Mouse (Mus musculus): ENCODE measurements at regions not wholly inside any gene's neighbourhood (a gene's known extent, or its start where the extent isn't known, plus 50 kb on each side); places are given as distances from the start of the nearest gene placed in this dataset.

DNA sequence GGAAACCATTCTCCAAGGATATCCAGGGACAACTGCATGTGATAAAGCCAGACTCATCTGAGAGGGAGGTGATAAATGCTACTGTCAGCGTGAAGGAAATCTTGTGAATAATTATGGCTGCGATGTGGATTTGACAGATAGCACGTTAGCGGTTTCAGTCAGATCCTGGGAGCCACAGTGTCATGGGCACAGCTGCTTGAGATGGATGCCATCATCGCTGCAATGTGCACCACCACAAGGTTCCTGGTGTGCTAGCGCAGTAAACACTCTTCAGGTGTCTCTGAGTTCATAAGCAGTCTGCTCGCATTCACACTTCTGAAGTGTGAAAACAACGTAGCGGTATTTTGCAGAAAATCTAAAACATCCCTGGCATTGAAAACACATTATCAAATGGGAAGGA is 238.9 kb upstream of the Tas2r134 start:
- in situ Hi-C loops (cut with MboI; ENCODE audit: low pct_unique_long_range_greater_than_20kb), result no loop called here
- no peak for ATAC-seq

DNA sequence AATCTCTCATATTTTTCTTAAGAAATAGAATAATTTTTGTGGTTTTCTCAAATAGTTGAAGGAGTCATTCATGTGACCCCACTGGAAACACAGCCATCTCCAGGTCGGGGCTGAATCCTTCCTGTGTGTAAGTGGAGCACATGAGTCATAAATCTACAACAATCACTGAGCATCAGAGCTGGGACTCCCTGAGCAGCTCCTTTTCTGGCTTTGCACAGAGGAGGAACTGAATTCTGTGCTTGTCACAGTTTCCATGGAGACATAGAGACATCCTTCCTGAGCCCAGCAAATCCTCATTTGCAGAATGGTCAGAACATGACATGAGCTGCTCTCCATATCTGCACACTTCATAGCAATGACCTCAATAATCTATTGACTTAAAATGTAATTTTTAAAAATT is 238.2 kb upstream of the Rnd3 start:
- no peak for TF ChIP-seq CTCF (IDR thresholded peaks at IDR 0.05)
- ChIA-PET POLR2A (no interaction called here), CTCF (no interaction called here)

More for the DNA sequence above, 238.9 kb upstream of the Tas2r134 start:
- ChIA-PET POLR2A (no interaction called here), CTCF (no interaction called here)
- H3K27me3 ChIP-seq, result no peaks in the 10 kb centered on the region
- TF ChIP-seq CTCF (IDR thresholded peaks at IDR 0.05), result no peak
- no peak for DNase-seq (ENCODE audit: low read depth, low spot score)

DNA sequence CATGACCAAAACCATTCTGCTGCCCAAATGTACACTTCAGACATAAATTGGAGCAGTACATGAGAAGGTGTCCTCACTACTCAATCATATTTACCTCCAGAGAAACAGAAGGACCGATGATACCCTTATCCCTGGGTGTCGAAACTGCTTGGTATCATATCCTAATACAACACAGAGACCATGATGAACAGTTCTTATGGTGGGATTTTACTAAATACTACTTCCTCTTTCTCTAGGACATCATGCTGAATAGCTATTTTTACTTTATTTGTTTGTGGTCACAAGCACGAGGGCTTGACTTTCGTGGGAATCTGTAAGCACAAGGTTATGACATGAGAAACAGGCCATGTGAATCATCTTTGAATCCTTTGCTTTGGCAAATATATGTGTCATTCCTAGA is 227.7 kb upstream of the Rnd3 start:
- ATAC-seq (no peak), DNase-seq (ENCODE audit: low read depth, low spot score) (no peak)
- POLR2A ChIA-PET, result interaction anchor here (0.7 kb wide), 1 partner anchor 280 kb away, joined by 3 read pairs; no protein-coding TSS in a partner anchor
- in situ Hi-C loops (cut with MboI; ENCODE audit: low pct_unique_long_range_greater_than_20kb), result no loop called here
- no peaks in the 10 kb centered on the region for H3K27me3 ChIP-seq
- no peak for TF ChIP-seq CTCF (IDR thresholded peaks at IDR 0.05)
- CTCF ChIA-PET, result no interaction called here

More for the DNA sequence above, 238.2 kb upstream of the Rnd3 start:
- no peaks in the 10 kb centered on the region for H3K27me3 ChIP-seq
- ATAC-seq, result no peak
- DNase-seq (ENCODE audit: low read depth, low spot score), result no peak
- in situ Hi-C loops (cut with MboI; ENCODE audit: low pct_unique_long_range_greater_than_20kb), result no loop called here

GRCm38 (mm10) chr2:51374636-51375035 is 225.7 kb upstream of the Rnd3 start:
- in situ Hi-C loops (cut with MboI; ENCODE audit: low pct_unique_long_range_greater_than_20kb), result no loop called here
- DNase-seq (ENCODE audit: low read depth, low spot score) (no peak), ATAC-seq (no peak)
- ChIA-PET CTCF (no interaction called here), POLR2A (no interaction called here)
- no peak for TF ChIP-seq CTCF (IDR thresholded peaks at IDR 0.05)
- H3K27me3 ChIP-seq, result no peaks in the 10 kb centered on the region

GRCm38 (mm10) chr2:51372771-51373170 is 223.9 kb upstream of the Rnd3 start:
- no peaks in the 10 kb centered on the region for H3K27me3 ChIP-seq
- no peak for ATAC-seq
- in situ Hi-C loops (cut with MboI; ENCODE audit: low pct_unique_long_range_greater_than_20kb), result no loop called here
- ChIA-PET CTCF (no interaction called here), POLR2A (no interaction called here)
- no peak for DNase-seq (ENCODE audit: low read depth, low spot score)
- no peak for TF ChIP-seq CTCF (IDR thresholded peaks at IDR 0.05)

GRCm38 (mm10) chr2:51362825-51363616 is 214.1 kb upstream of the Rnd3 start:
- in situ Hi-C loops (cut with MboI; ENCODE audit: low pct_unique_long_range_greater_than_20kb), result no loop called here
- ChIA-PET CTCF (interaction anchor here (1.4 kb wide), 1 partner anchor 11 kb away, joined by 3 read pairs; no protein-coding TSS in a partner anchor), POLR2A (interaction anchor here (0.6 kb wide), 1 partner anchor 1067 kb away, joined by 3 read pairs; no protein-coding TSS in a partner anchor)
- no peaks in the 10 kb centered on the region for H3K27me3 ChIP-seq
- DNase-seq (ENCODE audit: low read depth, low spot score) (no peak), ATAC-seq (no peak)
- no peak for TF ChIP-seq CTCF (IDR thresholded peaks at IDR 0.05)

DNA sequence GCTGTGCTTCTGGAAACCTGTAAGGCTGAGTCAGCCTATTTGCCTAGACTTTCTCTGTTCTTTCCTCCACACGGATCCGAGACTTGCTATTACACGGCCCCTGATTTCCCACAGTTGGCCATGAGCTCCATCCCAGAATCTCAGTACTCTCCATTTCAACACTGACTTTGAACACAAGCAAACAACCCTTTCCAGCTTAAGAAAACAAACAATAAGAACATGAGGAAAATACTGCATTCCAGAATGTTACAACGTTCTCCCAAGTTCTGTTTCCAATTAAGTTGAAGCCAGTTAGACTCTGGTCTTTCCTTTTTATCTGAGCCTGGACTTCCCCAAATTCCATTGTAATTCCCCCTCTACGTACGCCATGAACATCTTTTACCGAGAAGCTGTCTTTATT is 206.4 kb upstream of the Rnd3 start:
- no peaks in the 10 kb centered on the region for H3K27me3 ChIP-seq
- POLR2A ChIA-PET, result no interaction called here
- in situ Hi-C loops (cut with MboI; ENCODE audit: low pct_unique_long_range_greater_than_20kb), result no loop called here
- no peak for DNase-seq (ENCODE audit: low read depth, low spot score)
- CTCF ChIA-PET, result no interaction called here
- ATAC-seq, result no peak
- no peak for TF ChIP-seq CTCF (IDR thresholded peaks at IDR 0.05)

DNA sequence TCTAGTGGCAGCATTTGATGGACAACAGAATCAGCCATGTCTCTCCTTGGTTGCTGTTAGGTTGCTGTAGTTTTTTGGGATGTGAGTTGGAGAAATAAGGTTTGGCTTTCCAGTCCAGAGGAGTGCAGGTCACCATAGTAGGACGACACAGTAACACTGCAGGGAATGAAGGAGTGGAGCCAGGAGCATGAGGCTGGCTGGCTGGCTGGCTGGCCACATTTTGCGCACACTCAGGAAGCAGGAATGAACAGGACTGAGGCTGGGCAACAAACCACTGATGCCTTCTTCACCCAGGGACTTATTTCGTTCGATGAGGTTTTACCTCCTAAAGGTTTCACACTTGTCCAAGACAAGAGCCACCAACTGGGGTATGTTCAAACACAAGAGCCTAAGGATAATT is 205.9 kb upstream of the Rnd3 start:
- no peaks in the 10 kb centered on the region for H3K27me3 ChIP-seq
- ATAC-seq, result no peak
- in situ Hi-C loops (cut with MboI; ENCODE audit: low pct_unique_long_range_greater_than_20kb), result no loop called here
- ChIA-PET POLR2A (no interaction called here), CTCF (no interaction called here)
- no peak for TF ChIP-seq CTCF (IDR thresholded peaks at IDR 0.05)
- DNase-seq (ENCODE audit: low read depth, low spot score), result no peak

DNA sequence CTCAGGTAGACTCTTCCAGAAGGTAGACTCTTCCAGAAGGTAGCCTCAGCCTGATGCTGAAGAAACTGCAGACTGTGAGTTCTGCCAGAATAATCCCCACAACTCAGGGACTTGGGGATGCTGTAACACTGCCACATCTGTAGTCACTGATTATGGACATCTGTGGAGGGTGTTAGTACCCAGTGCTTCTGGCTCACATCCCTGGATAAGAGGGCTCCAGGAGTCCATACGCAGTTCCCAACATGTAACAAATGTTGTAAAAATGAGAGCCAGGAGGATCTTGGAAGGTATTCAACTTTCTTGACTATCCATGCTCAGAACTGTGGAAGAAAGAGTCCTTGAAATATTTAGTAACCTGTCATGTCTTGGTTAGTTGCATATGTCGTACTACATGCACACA is 200.7 kb upstream of the Rnd3 start:
- ChIA-PET CTCF (no interaction called here), POLR2A (no interaction called here)
- ATAC-seq (no peak), DNase-seq (ENCODE audit: low read depth, low spot score) (no peak)
- TF ChIP-seq CTCF (IDR thresholded peaks at IDR 0.05), result no peak
- in situ Hi-C loops (cut with MboI; ENCODE audit: low pct_unique_long_range_greater_than_20kb), result no loop called here
- H3K27me3 ChIP-seq, result no peaks in the 10 kb centered on the region

DNA sequence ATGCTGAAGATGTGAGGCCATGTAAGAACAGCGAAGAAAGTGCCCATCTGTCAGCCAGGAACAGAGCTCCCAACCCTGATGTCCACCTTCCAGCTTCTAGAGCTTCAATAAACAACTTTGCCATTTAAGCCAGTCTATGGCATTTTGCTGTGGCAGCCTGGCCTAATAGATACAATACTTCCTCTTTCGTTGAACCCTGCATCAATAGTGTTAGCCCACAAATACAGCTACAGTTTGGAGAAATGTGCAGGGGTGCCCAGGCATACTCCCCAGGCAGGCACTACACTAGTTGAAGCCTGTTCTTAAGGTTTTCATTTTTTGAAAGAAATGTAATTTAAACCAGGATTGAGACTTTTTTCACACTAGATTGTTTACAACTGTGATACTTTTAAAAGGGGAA is 199.9 kb upstream of the Rnd3 start:
- ChIA-PET CTCF (interaction anchor here (0.8 to 1.1 kb wide), 2 partner anchors 12 to 43 kb away, joined by 3 read pairs; no protein-coding TSS in a partner anchor), POLR2A (no interaction called here)
- no peaks in the 10 kb centered on the region for H3K27me3 ChIP-seq
- no peak for DNase-seq (ENCODE audit: low read depth, low spot score)
- in situ Hi-C loops (cut with MboI; ENCODE audit: low pct_unique_long_range_greater_than_20kb), result no loop called here
- TF ChIP-seq CTCF (IDR thresholded peaks at IDR 0.05), result no peak
- ATAC-seq, result no peak

DNA sequence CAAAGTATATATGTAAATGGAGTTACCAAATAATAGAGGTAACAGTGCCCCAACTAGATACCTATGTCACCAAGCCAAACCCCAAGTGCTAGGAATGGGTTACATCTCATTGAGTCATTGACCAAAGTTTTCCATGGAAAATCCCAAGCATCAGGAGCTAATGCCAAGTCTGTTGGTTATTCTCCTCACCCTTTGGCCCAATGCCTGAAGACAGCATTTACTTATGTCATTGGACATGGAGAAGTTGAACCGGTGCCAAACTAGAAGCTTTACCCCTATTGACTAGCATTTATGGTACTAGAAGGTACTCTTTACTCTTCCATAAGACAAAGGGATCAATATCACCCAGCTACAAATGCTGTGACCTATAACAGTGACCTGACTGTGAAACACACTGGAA is 198.2 kb upstream of the Rnd3 start:
- no peak for TF ChIP-seq CTCF (IDR thresholded peaks at IDR 0.05)
- POLR2A ChIA-PET, result no interaction called here
- CTCF ChIA-PET, result interaction anchor here (1.2 kb wide), 1 partner anchor 26 kb away, joined by 3 read pairs; no protein-coding TSS in a partner anchor
- no peaks in the 10 kb centered on the region for H3K27me3 ChIP-seq
- no peak for ATAC-seq
- no peak for DNase-seq (ENCODE audit: low read depth, low spot score)
- in situ Hi-C loops (cut with MboI; ENCODE audit: low pct_unique_long_range_greater_than_20kb), result no loop called here

GRCm38 (mm10) chr2:51342421-51342820 is 193.5 kb upstream of the Rnd3 start:
- CTCF ChIA-PET, result no interaction called here
- DNase-seq (ENCODE audit: low read depth, low spot score) (no peak), ATAC-seq (no peak)
- in situ Hi-C loops (cut with MboI; ENCODE audit: low pct_unique_long_range_greater_than_20kb), result no loop called here
- no peak for TF ChIP-seq CTCF (IDR thresholded peaks at IDR 0.05)
- POLR2A ChIA-PET, result no interaction called here
- H3K27me3 ChIP-seq, result no peaks in the 10 kb centered on the region
